Mouse (Mus musculus) regulatory T cell (primary cell): ENCODE results near the gene Acmsd.

Source experiments
- in situ Hi-C: fragments of 300-600 bp; cut with MboI, MseI; formaldehyde crosslinking; loops from one replicate; pipeline ENCODE4 v1.15.1; 2025; ENCODE audit warnings: high pct_unique_total_duplicates

Gene Acmsd

DNA sequence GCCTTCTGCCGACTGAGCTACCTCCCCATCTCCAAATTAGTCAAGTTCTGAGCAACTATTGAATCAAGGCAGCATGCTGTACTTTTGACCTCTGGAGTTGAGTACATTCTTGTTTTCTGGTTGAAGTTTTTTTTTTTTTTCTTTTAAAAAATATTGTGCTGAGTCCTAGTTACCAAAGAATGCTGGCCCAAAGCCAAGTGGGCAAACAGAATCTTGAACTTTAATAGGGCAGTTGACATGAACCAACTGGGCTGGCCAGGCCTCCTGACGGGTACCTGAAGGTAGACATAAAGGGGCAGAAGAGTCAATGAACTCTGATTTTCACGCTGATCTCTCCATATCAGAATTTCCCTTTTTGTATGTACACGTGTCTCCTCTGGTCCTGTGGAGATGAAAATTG, at the start of gene Acmsd:
Acmsd (plus strand) TSS at position 318 of the 400 bp plus-strand sequence.
- in situ Hi-C loops = no loop called here

DNA sequence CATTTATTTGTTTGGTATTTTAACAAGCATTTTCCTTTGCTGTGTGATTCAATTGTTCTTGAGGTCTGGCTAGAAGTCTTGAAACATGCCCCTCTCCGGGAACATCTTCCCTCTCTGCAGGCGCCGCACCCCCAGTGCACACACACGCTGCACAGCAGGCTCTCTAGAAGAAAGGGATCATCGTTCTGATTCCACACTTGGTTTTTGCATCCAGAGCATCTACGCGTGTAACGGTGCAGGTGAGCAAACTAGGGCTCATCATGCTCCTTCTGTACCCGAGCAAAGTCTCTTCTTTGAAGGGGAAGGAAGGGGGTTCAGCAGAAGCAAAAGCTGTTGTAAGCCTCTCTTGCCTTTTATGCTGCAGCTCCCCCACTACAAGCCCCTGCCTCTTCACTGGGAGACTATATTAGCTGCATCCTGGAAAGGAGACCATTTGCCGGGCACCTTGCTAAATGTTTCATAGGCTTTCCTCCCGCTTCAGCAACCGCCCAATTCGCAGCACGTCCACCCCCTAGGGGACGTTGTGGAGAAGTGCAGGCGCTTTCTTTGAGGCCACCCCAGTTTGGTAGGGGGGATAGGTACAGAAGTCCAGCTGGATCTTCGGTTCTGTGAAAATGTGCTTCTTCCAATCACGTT, 49.6 kb upstream of the Acmsd start, which contains the start of gene Tmem163:
Tmem163 (minus strand) TSS at position 51 of the 636 bp plus-strand sequence.
- in situ Hi-C loops = loop anchor here (5.0 kb wide), 1 partner anchor 182 kb away; no protein-coding TSS in a partner anchor

DNA sequence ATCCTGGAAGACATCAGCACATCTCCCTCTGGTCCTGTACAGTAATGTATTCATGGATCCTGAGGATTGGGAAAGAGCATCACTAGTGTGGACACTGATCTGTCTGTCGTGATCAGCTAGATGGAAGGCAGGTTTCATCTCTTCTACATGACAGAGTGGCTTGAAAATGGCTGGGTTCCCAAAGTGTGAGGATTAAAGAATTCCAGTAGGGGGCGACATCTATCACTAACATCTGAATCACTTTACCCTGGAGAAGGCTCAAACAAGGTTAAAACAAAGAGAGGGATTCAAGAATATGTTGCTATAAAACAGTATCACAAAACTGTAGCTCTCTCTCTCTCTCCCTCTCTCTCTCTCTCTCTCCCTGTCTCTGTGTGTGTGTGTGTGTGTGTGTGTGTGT, 32.7 kb upstream of the Acmsd start:
- in situ Hi-C loops = no loop called here

DNA sequence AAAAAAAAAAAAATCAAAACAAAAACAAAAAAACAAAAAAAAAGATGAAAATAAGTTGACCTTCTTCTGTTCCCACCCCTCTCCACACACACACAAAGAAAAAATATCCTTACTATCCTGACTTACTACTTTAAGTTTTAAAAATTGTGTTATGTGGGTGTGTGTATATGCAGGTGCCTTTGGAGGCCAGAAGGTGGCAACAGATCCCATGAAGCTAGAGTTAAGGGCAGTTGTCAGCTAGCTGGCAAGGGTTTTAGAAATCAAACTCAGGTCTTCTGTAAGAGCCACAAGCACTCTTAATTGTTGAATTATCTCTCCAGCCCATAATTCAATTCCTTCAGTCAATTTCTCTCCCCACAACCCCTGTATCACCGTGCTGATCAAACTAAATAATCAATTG, 27.0 kb upstream of the Acmsd start:
- in situ Hi-C loops = no loop called here

DNA sequence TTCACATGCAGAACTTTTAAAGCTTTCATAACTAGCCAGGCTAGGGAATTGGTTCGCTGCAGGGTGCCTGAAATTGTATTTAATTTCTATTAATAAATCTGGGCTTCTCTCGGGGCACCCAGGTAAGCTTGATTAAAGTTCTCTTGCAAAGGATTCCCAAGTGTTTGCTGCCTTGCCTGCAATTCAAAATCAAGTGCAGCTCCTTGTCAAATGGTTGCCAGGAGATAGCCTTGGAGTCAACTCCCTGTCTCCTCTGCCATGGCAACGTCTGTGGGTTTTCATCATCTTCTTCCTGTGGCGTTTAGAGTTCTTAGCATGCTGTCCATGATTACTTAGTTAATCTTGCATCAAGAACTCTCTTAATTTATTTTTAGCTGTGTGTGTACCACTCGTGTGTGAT, 22.9 kb upstream of the Acmsd start:
- in situ Hi-C loops = loop anchor here (5.0 kb wide), 1 partner anchor 51 kb away; no protein-coding TSS in a partner anchor

DNA sequence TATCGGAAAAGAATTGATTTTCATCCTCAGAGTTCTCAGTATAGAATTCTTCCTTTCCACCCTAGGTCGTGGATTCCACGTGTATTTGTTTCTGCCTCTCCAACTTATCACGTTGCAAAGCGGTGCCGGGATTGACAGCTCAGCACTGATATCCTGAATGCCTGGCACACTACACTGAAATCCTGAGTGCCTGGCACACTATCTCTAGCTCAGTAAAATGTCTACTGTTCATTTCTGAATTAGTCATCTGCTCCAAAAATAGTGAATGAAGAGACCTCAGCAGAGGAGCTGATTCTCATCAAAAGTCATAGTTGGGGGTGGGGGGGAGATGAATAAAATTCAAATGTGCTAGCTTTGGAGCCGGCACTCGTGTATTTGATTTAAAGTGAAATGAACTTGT, 12.8 kb upstream of the Acmsd start:
- in situ Hi-C loops = no loop called here

DNA sequence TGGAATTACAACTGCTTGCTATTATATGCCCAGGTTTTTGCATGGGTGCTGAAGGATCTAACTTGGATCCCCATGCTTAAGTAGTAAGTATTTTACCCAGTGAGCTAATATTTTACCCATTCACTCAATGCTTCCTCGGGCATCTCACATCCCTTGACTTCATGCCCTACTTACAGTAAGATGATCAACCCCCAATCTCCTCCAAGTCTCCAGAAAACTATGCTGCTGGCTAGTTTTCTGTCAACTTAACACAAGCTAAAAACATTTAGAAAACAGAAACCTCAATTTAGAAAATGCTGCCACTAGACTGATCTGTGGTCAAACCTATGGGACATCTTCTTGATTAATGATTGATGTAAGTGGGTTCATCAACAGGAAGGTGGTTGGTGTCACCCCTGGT, 10.9 kb upstream of the Acmsd start:
- in situ Hi-C loops = no loop called here

DNA sequence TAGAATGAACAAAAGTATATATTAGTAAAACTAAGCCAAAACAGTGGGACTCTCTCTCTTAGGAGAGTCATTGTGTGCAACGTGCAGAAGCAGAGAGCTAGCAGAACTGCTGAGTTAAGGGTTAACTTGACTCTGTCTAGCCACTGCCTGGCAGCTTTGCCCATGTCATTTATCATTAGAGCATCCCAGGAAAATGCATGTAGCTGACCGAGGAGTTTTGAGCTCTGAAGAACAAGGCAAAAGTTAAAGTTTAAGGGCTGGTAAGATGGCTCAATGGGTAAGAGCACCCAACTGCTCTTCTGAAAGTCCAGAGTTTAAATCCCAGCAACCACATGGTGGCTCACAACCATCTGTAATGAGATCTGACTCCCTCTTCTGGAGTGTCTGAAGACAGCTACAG, 5.6 kb upstream of the Acmsd start:
- in situ Hi-C loops = no loop called here

DNA sequence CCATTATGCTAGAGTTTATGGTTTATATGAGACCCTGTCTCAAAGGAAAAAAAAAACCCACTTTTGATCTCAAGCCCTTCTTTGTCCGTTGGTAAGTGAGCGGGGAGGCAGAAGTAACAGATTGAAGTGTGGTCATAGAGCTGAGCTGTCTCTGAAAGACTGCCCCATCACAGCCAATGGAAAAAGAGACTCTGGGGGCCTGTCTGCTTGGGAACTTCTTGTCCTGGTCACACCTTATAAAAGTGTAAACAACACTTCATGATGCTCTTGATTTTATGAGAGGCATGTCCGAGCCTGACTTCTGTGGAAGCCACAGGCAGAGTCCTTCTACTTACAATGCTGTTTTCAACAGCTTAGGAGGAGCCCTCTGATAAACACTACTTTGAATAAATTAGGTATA, 1.9 kb downstream of the Acmsd start:
- in situ Hi-C loops = no loop called here

DNA sequence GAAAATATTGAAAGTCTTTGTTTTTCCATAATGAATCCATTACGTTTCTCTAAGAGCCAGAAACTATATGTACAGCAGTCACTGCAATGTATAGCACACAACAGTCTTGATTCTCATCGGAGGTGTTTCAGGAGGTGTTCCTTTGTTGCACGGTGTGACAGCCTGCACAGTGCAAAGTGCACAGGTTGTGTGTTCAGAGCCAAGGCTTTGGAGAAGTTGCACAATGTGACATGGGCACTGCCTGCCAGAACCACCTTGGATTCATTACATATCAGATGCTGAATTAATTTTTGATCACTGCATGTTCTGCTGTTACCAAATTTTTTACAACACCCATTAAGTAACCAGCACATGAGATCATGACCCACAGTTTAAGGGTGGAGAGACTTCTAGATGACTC, 3.2 kb downstream of the Acmsd start:
- in situ Hi-C loops = no loop called here

DNA sequence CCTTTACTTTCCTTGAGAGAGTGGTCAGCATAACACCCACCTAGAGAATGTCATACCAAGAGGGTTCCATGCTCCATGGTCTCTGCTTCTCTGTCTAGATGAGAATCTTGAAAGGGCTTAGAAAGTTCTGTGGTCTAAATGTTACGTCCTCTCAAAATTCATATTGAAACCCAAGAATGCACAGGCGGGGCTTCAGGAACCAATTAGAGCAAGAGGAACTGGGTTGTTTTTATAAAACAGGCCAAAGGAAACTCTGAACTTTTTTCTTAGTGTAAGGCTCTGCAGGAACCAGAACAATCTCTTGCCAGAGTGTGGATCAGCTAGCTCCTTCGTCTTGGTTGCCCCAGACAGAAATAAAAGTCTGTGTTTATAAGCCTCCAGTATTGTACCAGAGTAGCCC, 3.6 kb downstream of the Acmsd start:
- in situ Hi-C loops = no loop called here

DNA sequence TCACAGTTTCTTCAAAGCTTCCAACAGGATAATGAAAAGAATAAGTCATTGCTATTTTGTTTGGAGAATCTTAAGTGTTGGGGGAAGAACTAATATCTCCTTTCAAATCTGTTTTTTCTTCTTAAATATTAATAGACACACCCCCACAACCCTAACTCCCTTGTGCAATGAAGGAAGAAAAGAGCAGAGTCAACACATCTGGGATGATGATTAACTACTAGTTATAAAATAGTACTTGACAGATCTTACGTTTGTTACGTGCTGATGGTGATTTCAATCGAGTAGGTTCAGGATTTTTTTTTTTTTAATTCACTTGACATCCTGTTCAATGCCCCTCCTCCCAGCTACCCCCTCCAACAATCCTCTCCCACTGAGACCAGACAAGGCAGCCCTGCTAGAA, 6.1 kb downstream of the Acmsd start:
- in situ Hi-C loops = no loop called here

DNA sequence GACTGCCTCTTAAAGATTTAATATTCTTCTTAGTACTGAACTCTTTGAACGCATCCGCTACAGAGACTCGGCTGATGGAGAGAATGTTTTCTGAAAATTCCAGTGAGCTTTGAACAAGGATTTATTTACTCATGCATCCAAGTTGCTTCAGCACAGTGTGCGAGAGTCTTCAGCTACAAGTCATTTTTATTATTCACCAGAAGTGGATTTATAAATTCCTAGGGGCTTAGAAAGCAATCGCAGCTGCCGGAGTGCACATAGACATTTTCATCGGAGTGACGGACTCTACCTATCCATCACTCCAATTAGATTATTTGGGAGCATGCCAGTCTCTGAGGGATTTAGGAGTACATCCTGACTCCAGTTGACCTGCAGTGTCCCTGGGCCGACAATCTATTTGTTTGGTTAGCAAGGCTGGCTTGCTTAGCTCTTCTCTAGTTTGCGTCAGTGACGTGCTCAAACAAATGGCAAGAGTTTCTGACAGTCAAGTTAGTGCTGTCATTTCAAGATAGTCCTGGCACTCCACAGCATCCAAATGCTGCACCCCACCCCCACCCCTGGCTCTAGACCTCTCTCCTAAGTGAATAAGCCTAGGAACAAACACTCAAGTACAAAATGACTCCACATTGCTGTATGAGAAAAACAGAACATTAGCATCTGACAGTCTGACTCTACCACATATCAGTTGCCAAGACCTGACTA, 21.3 kb downstream of the Acmsd start:
- in situ Hi-C loops = no loop called here

DNA sequence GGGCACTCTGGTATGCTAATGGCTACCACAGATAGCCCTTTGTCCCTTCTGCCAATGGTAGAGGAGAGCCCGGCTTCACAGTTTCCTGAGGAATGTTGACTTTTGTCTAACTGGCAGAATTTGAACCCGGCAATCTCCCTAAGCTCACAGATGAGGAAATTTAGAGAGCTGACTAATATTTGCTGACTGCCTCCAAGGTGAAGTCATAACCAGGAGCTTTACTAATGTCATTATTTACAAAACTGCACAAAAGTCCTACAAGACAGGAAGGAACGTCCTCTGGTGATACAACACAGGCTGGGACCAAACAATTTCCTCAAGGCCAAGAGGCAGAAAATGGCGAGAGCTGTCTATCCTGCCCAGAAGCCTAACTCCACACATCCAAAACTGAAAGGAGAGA, 26.6 kb downstream of the Acmsd start:
- in situ Hi-C loops = loop anchor here (5.0 kb wide), 1 partner anchor 49 kb away; no protein-coding TSS in a partner anchor

DNA sequence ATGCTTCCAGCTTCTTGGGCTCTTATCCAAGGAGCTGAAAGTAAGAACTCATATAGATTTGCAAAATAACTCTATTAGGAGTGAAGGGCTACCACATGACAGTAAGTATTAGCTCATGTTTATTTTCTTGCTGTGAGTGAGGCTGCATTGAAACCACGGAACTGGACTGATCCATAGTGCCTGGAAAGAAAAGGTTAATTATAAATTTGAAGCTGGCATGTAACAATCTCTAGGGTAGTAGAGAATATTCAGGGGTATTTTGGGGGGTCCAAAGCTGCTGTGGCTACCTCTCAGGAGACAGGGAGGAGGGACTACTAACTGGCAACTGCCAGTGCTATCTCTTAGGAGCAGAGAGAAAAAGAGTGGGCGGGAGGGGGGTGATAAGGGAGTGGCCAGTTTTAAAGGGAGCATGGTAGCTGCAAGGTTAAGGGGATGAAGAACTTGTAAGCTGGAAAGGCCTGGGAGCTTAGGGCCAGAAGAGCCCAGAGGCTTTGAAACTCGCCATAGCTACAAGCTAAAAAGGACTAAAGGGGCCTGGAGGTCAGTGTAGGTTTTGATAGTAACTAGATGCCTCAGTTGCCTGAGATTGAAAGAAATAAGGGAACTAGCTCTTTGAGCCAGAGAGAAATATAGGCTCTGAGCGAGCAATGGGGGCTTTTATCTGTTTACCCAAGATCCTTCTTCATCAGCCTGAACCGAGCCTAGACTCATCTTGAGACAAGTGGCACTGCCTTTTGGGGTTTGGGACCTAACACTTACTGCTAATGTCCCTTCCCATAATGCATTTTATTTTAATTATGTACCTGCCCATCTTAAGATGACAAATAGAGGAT, 27.3 kb downstream of the Acmsd start:
- in situ Hi-C loops = loop anchor here (5.0 kb wide), 1 partner anchor 49 kb away; no protein-coding TSS in a partner anchor

DNA sequence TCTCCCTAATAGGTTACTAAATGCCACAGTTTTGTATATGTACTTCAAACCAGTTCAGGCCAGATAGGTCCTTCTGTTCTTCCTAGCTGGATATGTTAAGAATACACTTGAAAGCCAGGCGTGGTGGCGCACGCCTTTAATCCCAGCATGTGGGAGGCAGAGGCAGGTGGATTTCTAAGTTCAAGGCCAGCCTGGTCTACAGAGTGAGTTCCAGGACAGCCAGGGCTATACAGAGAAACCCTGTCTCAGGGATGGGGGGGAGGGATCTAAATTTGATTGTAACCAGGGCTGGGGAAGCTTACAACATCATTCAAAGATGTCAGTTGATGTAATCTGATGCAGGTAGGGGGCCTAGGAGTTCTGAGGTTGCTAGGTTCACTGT, 27.9 kb downstream of the Acmsd start:
- in situ Hi-C loops = loop anchor here (5.0 kb wide), 1 partner anchor 50 kb away; no protein-coding TSS in a partner anchor

DNA sequence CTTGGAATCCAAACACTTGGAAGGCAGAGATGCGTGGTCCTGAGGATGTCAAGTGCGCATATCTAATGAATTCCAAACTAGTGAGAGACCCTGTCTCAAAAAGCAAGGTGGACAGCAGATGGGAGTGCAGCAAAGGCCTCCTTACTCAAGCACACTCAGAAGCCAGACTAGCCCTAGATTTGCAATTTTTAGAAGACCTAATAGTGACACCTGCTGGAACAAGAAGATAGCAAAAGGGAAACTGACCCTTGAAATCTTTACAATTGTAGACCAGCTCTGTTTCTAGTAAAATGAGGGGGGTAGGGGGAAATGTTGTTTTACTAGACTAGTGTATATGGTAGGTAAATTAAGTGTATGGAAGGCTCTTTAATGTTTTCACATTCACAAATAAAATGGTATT, 36.3 kb downstream of the Acmsd start:
- in situ Hi-C loops = no loop called here

DNA sequence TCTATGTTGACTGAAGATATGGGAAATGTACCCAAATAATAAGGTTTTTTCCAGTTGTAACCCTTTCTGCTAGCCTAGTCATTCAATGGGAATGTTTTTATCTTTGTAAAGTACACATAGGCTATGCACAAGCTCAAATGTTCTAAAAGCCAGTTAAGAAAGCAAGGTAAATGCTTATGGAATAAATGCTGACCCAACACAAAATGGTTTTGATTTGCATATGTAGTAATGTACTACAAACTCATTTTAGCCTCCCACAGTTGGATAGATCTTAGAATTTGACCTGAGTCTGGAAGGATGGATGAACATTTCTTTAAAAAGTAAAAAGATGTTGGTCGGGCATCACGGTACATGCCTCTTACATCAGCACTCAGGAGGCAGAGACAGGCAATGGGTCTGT, 37.5 kb downstream of the Acmsd start:
- in situ Hi-C loops = no loop called here

DNA sequence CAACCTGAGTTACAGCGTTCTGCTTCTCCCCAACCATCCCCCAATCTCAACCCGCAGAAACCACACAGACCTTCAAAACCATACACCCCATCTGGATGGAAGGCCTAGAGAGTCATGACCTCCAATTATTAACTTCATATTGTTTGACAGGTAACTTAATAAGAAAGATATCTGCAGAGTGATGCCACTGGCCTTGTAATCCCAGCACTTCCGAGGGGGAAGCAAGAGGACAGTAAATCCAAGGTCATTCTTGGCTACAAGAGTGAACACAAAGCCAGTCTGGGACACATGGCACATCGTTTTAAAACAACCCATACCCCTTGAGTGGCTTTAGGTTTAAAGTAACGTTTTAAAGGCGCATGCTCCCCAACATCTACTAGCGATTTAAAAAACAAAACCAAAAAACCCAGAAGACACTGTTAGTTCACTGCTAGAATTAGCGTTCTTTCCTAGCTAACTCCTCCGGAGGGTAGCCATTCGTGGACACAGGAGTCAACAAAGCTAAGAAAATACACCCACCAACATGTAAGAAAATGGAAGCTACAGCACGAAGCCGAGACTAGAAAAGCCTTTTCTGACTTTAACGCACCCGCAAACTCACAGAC, 44.1 kb downstream of the Acmsd start:
- in situ Hi-C loops = loop anchor here (5.0 kb wide), 1 partner anchor 466 kb away; no protein-coding TSS in a partner anchor

DNA sequence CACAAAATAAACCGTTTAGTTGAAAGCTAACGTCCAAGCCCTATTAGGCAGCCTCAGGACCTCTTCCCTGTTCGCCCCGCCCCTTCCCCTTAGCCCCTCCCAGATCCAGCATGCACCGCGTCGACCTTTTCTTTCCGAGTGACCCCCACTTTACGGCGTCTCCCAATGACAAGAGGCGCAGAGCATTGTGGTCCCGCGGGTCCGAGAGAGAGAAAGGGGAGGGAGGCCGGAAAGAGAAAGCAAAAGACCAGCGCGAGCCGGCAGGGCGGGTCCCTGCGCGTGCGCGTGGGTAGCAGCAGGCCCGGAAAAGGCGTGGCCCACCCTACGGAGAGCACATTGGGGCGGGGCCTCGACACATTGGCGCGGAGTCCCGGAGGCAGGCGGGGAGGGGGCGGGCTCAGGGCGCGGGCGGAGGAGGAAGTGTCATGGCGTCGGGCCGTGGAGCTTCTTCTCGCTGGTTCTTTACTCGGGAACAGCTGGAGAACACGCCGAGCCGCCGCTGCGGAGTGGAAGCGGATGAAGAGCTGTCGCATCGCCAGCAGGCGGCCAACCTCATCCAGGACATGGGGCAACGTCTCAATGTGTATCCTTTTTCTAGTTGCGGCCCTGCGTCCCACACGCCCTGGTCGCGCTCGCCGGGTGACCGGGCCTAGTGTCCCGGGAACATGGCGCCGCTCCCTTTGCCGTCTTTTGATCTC, 44.7 kb downstream of the Acmsd start, which contains the start of gene Ccnt2:
Ccnt2 (plus strand) TSS at position 362 of the 698 bp plus-strand sequence.
- in situ Hi-C loops = loop anchor here (5.0 kb wide), 1 partner anchor 467 kb away; no protein-coding TSS in a partner anchor

DNA sequence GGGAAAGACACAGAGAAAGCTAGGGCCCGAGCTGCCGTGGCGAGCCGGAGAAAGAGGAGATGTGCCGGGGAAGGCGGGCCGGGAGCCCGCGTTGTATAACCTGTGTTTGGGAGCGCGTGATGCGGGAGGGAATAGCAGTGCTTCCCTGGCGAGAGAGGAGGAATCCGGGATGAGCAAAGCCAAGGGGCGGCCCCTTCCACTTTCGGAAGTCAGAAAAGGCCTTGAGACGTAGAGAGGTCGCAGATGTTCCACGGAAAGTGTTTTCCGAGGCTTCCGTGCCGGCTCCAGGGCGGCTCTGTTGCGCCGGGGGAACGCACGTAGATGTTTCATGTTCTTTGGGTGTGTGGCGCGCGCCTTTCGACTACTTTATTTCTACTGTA, 45.3 kb downstream of the Acmsd start:
- in situ Hi-C loops = loop anchor here (5.0 kb wide), 1 partner anchor 467 kb away; no protein-coding TSS in a partner anchor
